Mouse (Mus musculus): ENCODE results near the gene Smg9. TPM values are rescaled to one million over a fixed set of nuclear protein-coding genes. Genes with fewer than 3 reads are reported as not detected.

Smg9 gene
- polyA plus RNA-seq, 1 experiment, result 34.9 TPM

- H3K27me3 ChIP-seq (replicated peaks; ENCODE audit: control insufficient read depth, insufficient read depth, low read length), result no peaks in the 10 kb centered on the region
- TF ChIP-seq CTCF (conservative IDR thresholded peaks at IDR 0.05; ENCODE audit: insufficient read depth, insufficient read length, low read depth, low read length) (no peak), POLR2A (IDR thresholded peaks at IDR 0.05; ENCODE audit: low read depth, low read length) (no peak)
- DNase-seq, result no peak
- no peak overlapping the region for H3K27ac ChIP-seq (ENCODE audit: insufficient read depth, low read depth, low read length)
- no peaks in the 10 kb centered on the region for H3K4me1 ChIP-seq (ENCODE audit: control insufficient read depth, insufficient read depth, low read length)
- H3K4me3 ChIP-seq (ENCODE audit: insufficient read depth, low read depth, low read length), result no peak overlapping the region
- no peaks in the 10 kb centered on the region for H3K36me3 ChIP-seq (ENCODE audit: control insufficient read depth, insufficient read depth, low read length)
- WGBS, result 60% methylated on average over 8 of the region's 8 CpGs
Measured at GRCm38 (mm10) chr7:24442313-24442712, 42.9 kb downstream of the Smg9 start.

- H3K4me1 ChIP-seq (ENCODE audit: control insufficient read depth, insufficient read depth, low read length), result no peaks in the 10 kb centered on the region
- TF ChIP-seq POLR2A (IDR thresholded peaks at IDR 0.05; ENCODE audit: low read depth, low read length), result no peak
- no peak overlapping the region for H3K4me3 ChIP-seq (ENCODE audit: insufficient read depth, low read depth, low read length)
- WGBS, result 88% methylated on average over 9 of the region's 9 CpGs
- H3K36me3 ChIP-seq (ENCODE audit: control insufficient read depth, insufficient read depth, low read length), result no peaks in the 10 kb centered on the region
- DNase-seq, result no peak
- no peak overlapping the region for H3K27ac ChIP-seq (ENCODE audit: insufficient read depth, low read depth, low read length)
- no peaks in the 10 kb centered on the region for H3K27me3 ChIP-seq (replicated peaks; ENCODE audit: control insufficient read depth, insufficient read depth, low read length)
Measured at GRCm38 (mm10) chr7:24445266-24445926, 46.0 kb downstream of the Smg9 start.

GRCm38 (mm10) chr7:24446697-24447340 lies 47.4 kb downstream of the Smg9 start:
- WGBS, result 72% methylated on average over 7 of the region's 7 CpGs

GRCm38 (mm10) chr7:24448782-24449517 lies 49.5 kb downstream of the Smg9 start:
- WGBS, result 51% methylated on average over 14 of the region's 14 CpGs
- Histone ChIP-seq H3K27ac (ENCODE audit: insufficient read depth, low read depth, low read length) (no peak overlapping the region), H3K36me3 (ENCODE audit: control insufficient read depth, insufficient read depth, low read length) (no peaks in the 10 kb centered on the region), H3K27me3 (replicated peaks; ENCODE audit: control insufficient read depth, insufficient read depth, low read length) (no peaks in the 10 kb centered on the region), H3K4me1 (ENCODE audit: control insufficient read depth, insufficient read depth, low read length) (no peaks in the 10 kb centered on the region), H3K4me3 (ENCODE audit: insufficient read depth, low read depth, low read length) (no peak overlapping the region)
- DNase-seq, result no peak
- no peak for TF ChIP-seq CTCF (conservative IDR thresholded peaks at IDR 0.05; ENCODE audit: insufficient read depth, insufficient read length, low read depth, low read length)
- TF ChIP-seq POLR2A (IDR thresholded peaks at IDR 0.05; ENCODE audit: low read depth, low read length), result no peak

More at GRCm38 (mm10) chr7:24446697-24447340, 47.4 kb downstream of the Smg9 start:
- H3K36me3 ChIP-seq (ENCODE audit: control insufficient read depth, insufficient read depth, low read length), result no peaks in the 10 kb centered on the region
- no peak overlapping the region for H3K27ac ChIP-seq (ENCODE audit: insufficient read depth, low read depth, low read length)
- no peaks in the 10 kb centered on the region for H3K27me3 ChIP-seq (replicated peaks; ENCODE audit: control insufficient read depth, insufficient read depth, low read length)
- DNase-seq, result no peak
- H3K4me1 ChIP-seq (ENCODE audit: control insufficient read depth, insufficient read depth, low read length), result no peaks in the 10 kb centered on the region
- no peak for TF ChIP-seq POLR2A (IDR thresholded peaks at IDR 0.05; ENCODE audit: low read depth, low read length)
- no peak for TF ChIP-seq CTCF (conservative IDR thresholded peaks at IDR 0.05; ENCODE audit: insufficient read depth, insufficient read length, low read depth, low read length)
- no peak overlapping the region for H3K4me3 ChIP-seq (ENCODE audit: insufficient read depth, low read depth, low read length)

GRCm38 (mm10) chr7:24450585-24451017 lies 51.2 kb downstream of the Smg9 start:
- DNase-seq, result no peak
- WGBS, result 70% methylated on average over 9 of the region's 9 CpGs
- Histone ChIP-seq H3K4me1 (ENCODE audit: control insufficient read depth, insufficient read depth, low read length) (no peaks in the 10 kb centered on the region), H3K27me3 (replicated peaks; ENCODE audit: control insufficient read depth, insufficient read depth, low read length) (no peaks in the 10 kb centered on the region), H3K36me3 (ENCODE audit: control insufficient read depth, insufficient read depth, low read length) (no peaks in the 10 kb centered on the region), H3K4me3 (ENCODE audit: insufficient read depth, low read depth, low read length) (no peak overlapping the region), H3K27ac (ENCODE audit: insufficient read depth, low read depth, low read length) (no peak overlapping the region)
- TF ChIP-seq CTCF (conservative IDR thresholded peaks at IDR 0.05; ENCODE audit: insufficient read depth, insufficient read length, low read depth, low read length) (no peak), POLR2A (IDR thresholded peaks at IDR 0.05; ENCODE audit: low read depth, low read length) (no peak)

- Histone ChIP-seq H3K4me1 (ENCODE audit: control insufficient read depth, insufficient read depth, low read length) (no peaks in the 10 kb centered on the region), H3K4me3 (ENCODE audit: insufficient read depth, low read depth, low read length) (no peak within 1 kb of the TSS), H3K27ac (ENCODE audit: insufficient read depth, low read depth, low read length) (no peak within 1 kb of the TSS), H3K27me3 (replicated peaks; ENCODE audit: control insufficient read depth, insufficient read depth, low read length) (no peaks in the 10 kb centered on the region), H3K36me3 (ENCODE audit: control insufficient read depth, insufficient read depth, low read length) (no peaks in the 10 kb centered on the region)
- DNase-seq, result no peak
- TF ChIP-seq POLR2A (IDR thresholded peaks at IDR 0.05; ENCODE audit: low read depth, low read length), result no peak
- TF ChIP-seq CTCF (conservative IDR thresholded peaks at IDR 0.05; ENCODE audit: insufficient read depth, insufficient read length, low read depth, low read length), result no peak
- 52% methylated on average over 9 of the region's 9 CpGs for WGBS
Measured at GRCm38 (mm10) chr7:24451855-24452311, 52.5 kb downstream of the Smg9 start, which contains the start of gene Irgc1. TSS of gene Irgc1 (minus strand) at chr7:24452297.

GRCm38 (mm10) chr7:24454199-24454598 lies 54.8 kb downstream of the Smg9 start:
- no peak overlapping the region for H3K4me3 ChIP-seq (ENCODE audit: insufficient read depth, low read depth, low read length)
- H3K36me3 ChIP-seq (ENCODE audit: control insufficient read depth, insufficient read depth, low read length), result no peaks in the 10 kb centered on the region
- DNase-seq, result no peak
- H3K4me1 ChIP-seq (ENCODE audit: control insufficient read depth, insufficient read depth, low read length), result no peaks in the 10 kb centered on the region
- H3K27me3 ChIP-seq (replicated peaks; ENCODE audit: control insufficient read depth, insufficient read depth, low read length), result no peaks in the 10 kb centered on the region
- TF ChIP-seq CTCF (conservative IDR thresholded peaks at IDR 0.05; ENCODE audit: insufficient read depth, insufficient read length, low read depth, low read length) (no peak), POLR2A (IDR thresholded peaks at IDR 0.05; ENCODE audit: low read depth, low read length) (no peak)
- no peak overlapping the region for H3K27ac ChIP-seq (ENCODE audit: insufficient read depth, low read depth, low read length)
- WGBS, result 78% methylated on average over 2 of the region's 2 CpGs
